Mouse (Mus musculus) cerebellum, adult 11 months (tissue): Measurements from ENCODE around the gene Robo3.

Experiments
- DNase-seq: peaks from one replicate; pipeline ENCODE4 v3.0.0; 2022

Gene Robo3

GRCm38 (mm10) chr9:37367301-37368080, 65.6 kb downstream of the Robo3 start, which contains the start of gene Hepacam:
TSS of gene Hepacam (plus strand) at chr9:37367351.
- DNase-seq = no peak

- no peak for DNase-seq
Measured at GRCm38 (mm10) chr9:37365706-37366105, 67.3 kb downstream of the Robo3 start.
